Mouse (Mus musculus) WW6 (cell line): ENCODE results near the gene Carm1.

Experiments used
- DNase-seq: peaks from one replicate; pipeline ENCODE4 v3.0.0-alpha.2; 2013; ENCODE audit warnings: low read depth, low spot score

Gene Carm1

GRCm38 (mm10) chr9:21614864-21615616 is 68.3 kb downstream of the Carm1 start:
- DNase-seq: no peak

GRCm38 (mm10) chr9:21615617-21616231 is 69.0 kb downstream of the Carm1 start, which contains the start of gene Smarca4:
Smarca4 (plus strand) TSS chr9:21616169.
- peak; percentile 98 for DNase-seq

GRCm38 (mm10) chr9:21616232-21616781 is 69.6 kb downstream of the Carm1 start:
- DNase-seq: peak; percentile 70

GRCm38 (mm10) chr9:21617066-21617465 is 70.4 kb downstream of the Carm1 start:
- no peak for DNase-seq

GRCm38 (mm10) chr9:21620229-21620628 is 73.5 kb downstream of the Carm1 start:
- no peak for DNase-seq

- no peak for DNase-seq
These were observed 76.0 kb downstream of the Carm1 start for GRCm38 (mm10) chr9:21622676-21623075.

GRCm38 (mm10) chr9:21625342-21626339 is 78.9 kb downstream of the Carm1 start:
- no peak for DNase-seq

- DNase-seq: no peak
These were observed 79.9 kb downstream of the Carm1 start for GRCm38 (mm10) chr9:21626571-21626970.

- DNase-seq: no peak
These were observed 80.6 kb downstream of the Carm1 start for GRCm38 (mm10) chr9:21627145-21627795.

- no peak for DNase-seq
These were observed 84.0 kb downstream of the Carm1 start for GRCm38 (mm10) chr9:21630673-21631072.

- DNase-seq: no peak
These were observed 86.4 kb downstream of the Carm1 start for GRCm38 (mm10) chr9:21633106-21633505.

- DNase-seq: no peak
These were observed 88.9 kb downstream of the Carm1 start for GRCm38 (mm10) chr9:21635639-21636038.

GRCm38 (mm10) chr9:21639031-21639430 is 92.3 kb downstream of the Carm1 start:
- no peak for DNase-seq
